Mouse (Mus musculus) forebrain, postnatal 0 days (tissue): ENCODE results near the gene Shh. TPM values are rescaled to one million over a fixed set of nuclear protein-coding genes. Genes with fewer than 3 reads are reported as not detected.
A peak's percentile ranks its signal among the peaks of the same experiment; 100 is the strongest.

Experiments
- ATAC-seq: fragments of 200-750 bp; cut with Nextera tagmentation; 2 replicates; pipeline ENCODE4 v1.8.0; 2017; ENCODE audit warnings: mild to moderate bottlenecking, moderate library complexity
- DNase-seq: peaks from one replicate; pipeline ENCODE4 v3.0.0-alpha.2; 2015
- H3K27ac ChIP-seq: fragments of 300-500 bp; sonication (generic); 2 replicates; pipeline ENCODE4 v1.5.1; 2014; ENCODE audit warnings: low read depth, mild to moderate bottlenecking, antibody characterized with exemption, low read length, moderate library complexity, mixed read lengths
- H3K27me3 ChIP-seq: fragments of 300-500 bp; sonication (generic); 2 replicates; pipeline ENCODE4 v1.6.1; 2014; ENCODE audit warnings: mild to moderate bottlenecking, low read length, mixed read lengths; ENCODE audit not compliant: insufficient read depth
- H3K36me3 ChIP-seq: fragments of 300-500 bp; sonication (generic); 2 replicates; pipeline ENCODE4 v1.6.1; 2014; ENCODE audit warnings: mild to moderate bottlenecking, moderate library complexity; ENCODE audit not compliant: insufficient read depth
- H3K4me1 ChIP-seq: fragments of 300-500 bp; sonication (generic); 2 replicates; pipeline ENCODE4 v1.6.1; 2014; ENCODE audit warnings: antibody characterized with exemption; ENCODE audit not compliant: insufficient read depth
- H3K4me2 ChIP-seq: fragments of 300-500 bp; sonication (generic); 2 replicates; pipeline ENCODE4 v1.6.1; 2014; ENCODE audit warnings: low read depth, mild to moderate bottlenecking, moderate library complexity
- H3K4me3 ChIP-seq: fragments of 300-500 bp; sonication (generic); 2 replicates; pipeline ENCODE4 v1.5.1; 2014; ENCODE audit warnings: low read depth, low read length, mixed read lengths
- H3K9ac ChIP-seq: fragments of 300-500 bp; sonication (generic); 2 replicates; pipeline ENCODE4 v1.6.1; 2014; ENCODE audit warnings: mild to moderate bottlenecking
- H3K9me3 ChIP-seq: fragments of 300-500 bp; sonication (generic); 2 replicates; pipeline ENCODE4 v1.6.1; 2016; ENCODE audit warnings: low read length
- CTCF ChIP-seq: sonication (generic); IDR thresholded peaks from 2 replicates; pipeline ENCODE4 v1.5.1; 2016; ENCODE audit warnings: antibody characterized with exemption, control low read depth, low read depth
- WGBS: fragments of 180-500 bp; shearing (Covaris S2); extraction: QIAGEN DNeasy Blood & Tissue Kit; methylation state at CpG from one replicate; pipeline ENCODE4 v1.1.7; 2014; 5-methylcytosine and 5-hydroxymethylcytosine counted together
- polyA plus RNA-seq: library from polyadenylated mRNA; unstranded; fragments of >200 nt; fragmentation: Nextera tagmentation; extraction: Ambion mirVana; gene quantifications from 2 replicates; pipeline ENCODE4 v1.2.1, GENCODE M21; 2015
- total RNA-seq: library from RNA; depleted of rRNA; stranded (reverse); fragments of >200 nt; gene quantifications from 2 replicates; pipeline ENCODE4 v1.2.3, GENCODE M21; 2014

The Shh gene
- total and polyA plus RNA-seq, 2 experiments from 2014 or later, result 0.65 to 3.0 TPM

GRCm38 (mm10) chr5:28458821-28459240 is 8.2 kb downstream of the Shh start:
- no peaks in the 10 kb centered on the region for H3K9me3 ChIP-seq
- 5% methylated on average over 27 of the region's 27 CpGs for WGBS
- no peak for TF ChIP-seq CTCF
- DNase-seq (peak; percentile 24), ATAC-seq (peak; percentile 12; the same call in 1 of the 2 replicates)
- H3K27me3 ChIP-seq, result peaks cover 80% of the 10 kb centered on the region
- peaks cover 3% of the 10 kb centered on the region; the same call in 1 of the 2 replicates for H3K4me1 ChIP-seq
- H3K4me2 ChIP-seq, result peak overlapping the region; percentile 76; the same call in 1 of the 2 replicates
- H3K36me3 ChIP-seq, result no peaks in the 10 kb centered on the region
- no peak overlapping the region for H3K9ac ChIP-seq
- H3K27ac ChIP-seq, result no peak overlapping the region
- H3K4me3 ChIP-seq, result peak overlapping the region; percentile 44

- peaks cover 72% of the 10 kb centered on the region for H3K27me3 ChIP-seq
- 2% methylated on average over 89 of the region's 95 CpGs for WGBS
- H3K4me2 ChIP-seq, result peak overlapping the region; percentile 76
- no peak for TF ChIP-seq CTCF
- H3K4me1 ChIP-seq, result peaks cover 3% of the 10 kb centered on the region; the same call in 1 of the 2 replicates
- DNase-seq (peak; percentile 69), ATAC-seq (peak; percentile 84)
- H3K27ac ChIP-seq, result no peak overlapping the region
- peak overlapping the region; percentile 35; the same call in 1 of the 2 replicates for H3K9ac ChIP-seq
- no peaks in the 10 kb centered on the region for H3K36me3 ChIP-seq
- H3K4me3 ChIP-seq, result peak overlapping the region; percentile 44
- H3K9me3 ChIP-seq, result no peaks in the 10 kb centered on the region
Observed at GRCm38 (mm10) chr5:28457921-28458641, 9.0 kb downstream of the Shh start.

- peaks cover 3% of the 10 kb centered on the region; the same call in 1 of the 2 replicates for H3K4me1 ChIP-seq
- no peaks in the 10 kb centered on the region for H3K36me3 ChIP-seq
- ATAC-seq (no peak), DNase-seq (no peak)
- no peak overlapping the region for H3K9ac ChIP-seq
- no peak overlapping the region for H3K4me2 ChIP-seq
- TF ChIP-seq CTCF, result no peak
- WGBS, result 62% methylated on average over 1 of the region's 1 CpGs
- H3K9me3 ChIP-seq, result no peaks in the 10 kb centered on the region
- H3K27ac ChIP-seq, result no peak overlapping the region
- no peak overlapping the region for H3K4me3 ChIP-seq
- H3K27me3 ChIP-seq, result peaks cover 55% of the 10 kb centered on the region
Observed at GRCm38 (mm10) chr5:28456366-28456765, 10.7 kb downstream of the Shh start.

GRCm38 (mm10) chr5:28455721-28456120 is 11.3 kb downstream of the Shh start:
- Histone ChIP-seq H3K4me3 (no peak overlapping the region), H3K4me1 (peaks cover 3% of the 10 kb centered on the region; the same call in 1 of the 2 replicates), H3K9me3 (no peaks in the 10 kb centered on the region), H3K27me3 (peaks cover 48% of the 10 kb centered on the region), H3K27ac (no peak overlapping the region), H3K36me3 (no peaks in the 10 kb centered on the region), H3K4me2 (no peak overlapping the region), H3K9ac (no peak overlapping the region)
- no peak for TF ChIP-seq CTCF
- 87% methylated on average over 5 of the region's 5 CpGs for WGBS
- no peak for ATAC-seq
- DNase-seq, result no peak

GRCm38 (mm10) chr5:28454546-28454945 is 12.5 kb downstream of the Shh start:
- Histone ChIP-seq H3K4me2 (no peak overlapping the region), H3K36me3 (no peaks in the 10 kb centered on the region), H3K27ac (no peak overlapping the region), H3K9me3 (no peaks in the 10 kb centered on the region), H3K27me3 (peaks cover 37% of the 10 kb centered on the region), H3K4me3 (no peak overlapping the region), H3K9ac (no peak overlapping the region), H3K4me1 (0 out of 2 replicates have a peak, but pooled peaks cover 3% of the 10 kb centered on the region)
- TF ChIP-seq CTCF, result no peak
- ATAC-seq, result no peak
- WGBS, result 91% methylated on average over 6 of the region's 6 CpGs
- DNase-seq, result no peak

GRCm38 (mm10) chr5:28453523-28453922 is 13.5 kb downstream of the Shh start:
- no peak overlapping the region for H3K9ac ChIP-seq
- no peak for ATAC-seq
- H3K4me3 ChIP-seq, result no peak overlapping the region
- peaks cover 26% of the 10 kb centered on the region for H3K27me3 ChIP-seq
- 0 out of 2 replicates have a peak, but pooled peaks cover 3% of the 10 kb centered on the region for H3K4me1 ChIP-seq
- WGBS, result 18% methylated on average over 3 of the region's 3 CpGs
- no peak for TF ChIP-seq CTCF
- H3K9me3 ChIP-seq, result no peaks in the 10 kb centered on the region
- no peak overlapping the region for H3K4me2 ChIP-seq
- DNase-seq, result no peak
- no peak overlapping the region for H3K27ac ChIP-seq
- no peaks in the 10 kb centered on the region for H3K36me3 ChIP-seq

- Histone ChIP-seq H3K9me3 (no peaks in the 10 kb centered on the region), H3K36me3 (no peaks in the 10 kb centered on the region), H3K4me1 (no peaks in the 10 kb centered on the region), H3K9ac (no peak overlapping the region), H3K27me3 (peaks cover 22% of the 10 kb centered on the region), H3K4me3 (no peak overlapping the region), H3K27ac (no peak overlapping the region), H3K4me2 (no peak overlapping the region)
- TF ChIP-seq CTCF, result no peak
- ATAC-seq (no peak), DNase-seq (no peak)
- 86% methylated on average over 5 of the region's 5 CpGs for WGBS
Observed at GRCm38 (mm10) chr5:28453086-28453485, 14.0 kb downstream of the Shh start.
